Mouse (Mus musculus) adipocyte (in vitro differentiated cells): ENCODE results near the gene Hmgcll1.
"Not testable (repeated sequence)": the region's sequence is repeated elsewhere in the genome, so short reads cannot be mapped to it uniquely, and the experiment has no call there.

Experiments used
- DNase-seq: peaks from one replicate; pipeline ENCODE4 v3.0.0-alpha.2; 2016; ENCODE audit warnings: low spot score

Gene Hmgcll1

GRCm38 (mm10) chr9:76060935-76061334, 46.3 kb downstream of the Hmgcll1 start:
- no peak for DNase-seq

DNA sequence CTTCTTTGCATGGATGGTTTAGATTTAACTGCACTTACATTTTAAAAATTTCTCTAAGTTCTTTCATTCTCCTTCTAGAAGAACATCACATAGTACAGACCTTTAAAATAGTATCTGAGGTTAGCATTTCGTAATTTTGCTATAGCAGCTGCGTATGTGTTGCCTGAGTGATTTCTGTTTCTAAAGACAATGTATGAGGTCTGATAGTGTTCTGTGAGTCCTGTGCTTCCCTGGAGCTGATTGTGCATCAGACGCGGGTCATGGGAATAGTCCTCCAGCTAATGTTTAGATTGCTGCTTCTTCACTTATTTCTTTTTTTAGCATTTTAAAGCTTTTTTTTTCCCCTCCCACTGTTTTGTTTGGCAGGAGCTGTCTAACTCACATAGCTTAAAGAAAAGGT, 46.8 kb downstream of the Hmgcll1 start:
- no peak for DNase-seq

GRCm38 (mm10) chr9:76064164-76064563, 49.5 kb downstream of the Hmgcll1 start:
- no peak for DNase-seq

DNA sequence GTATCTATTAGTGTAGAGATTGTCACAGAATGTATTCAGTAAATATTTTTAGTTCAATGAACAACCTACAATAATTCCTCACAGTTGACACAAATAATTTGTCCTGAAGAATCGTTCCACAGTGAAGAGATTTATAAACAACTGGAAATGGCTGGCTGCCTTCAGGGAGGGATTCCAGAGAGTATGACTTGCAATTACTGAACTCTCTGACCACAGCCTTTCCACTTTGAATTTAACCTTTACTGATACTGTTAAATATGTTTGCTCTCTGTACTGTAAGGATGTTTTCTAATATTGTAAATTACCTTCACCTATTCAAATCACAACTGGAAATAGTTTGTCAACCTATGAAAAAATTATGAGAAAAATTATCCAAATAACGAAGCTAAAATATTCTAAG, 76.9 kb downstream of the Hmgcll1 start:
- DNase-seq, result peak; percentile 70

DNA sequence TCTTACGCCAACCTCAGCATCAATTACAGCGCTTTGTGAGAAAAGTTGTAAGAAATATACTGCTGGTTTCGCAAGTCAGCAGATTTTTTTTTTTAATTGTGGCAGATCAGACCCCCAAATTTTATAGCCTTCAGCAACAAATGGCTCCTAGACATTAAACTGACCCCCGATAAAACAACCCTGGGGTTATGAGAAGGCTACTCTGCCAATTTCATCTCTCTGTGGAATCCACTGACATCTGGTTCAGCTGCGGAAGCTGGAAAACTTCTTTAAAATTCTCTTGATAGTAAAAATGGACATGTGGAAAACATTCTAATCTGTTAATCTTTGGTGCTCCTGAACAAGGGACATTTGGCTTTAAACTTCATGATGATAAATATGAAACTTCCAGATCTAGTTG, 82.6 kb downstream of the Hmgcll1 start:
- no peak for DNase-seq

GRCm38 (mm10) chr9:76099981-76100380, 85.3 kb downstream of the Hmgcll1 start:
- peak; percentile 49 for DNase-seq

- not testable (repeated sequence) for DNase-seq
Observed at GRCm38 (mm10) chr9:76104416-76104815, 89.8 kb downstream of the Hmgcll1 start.

DNA sequence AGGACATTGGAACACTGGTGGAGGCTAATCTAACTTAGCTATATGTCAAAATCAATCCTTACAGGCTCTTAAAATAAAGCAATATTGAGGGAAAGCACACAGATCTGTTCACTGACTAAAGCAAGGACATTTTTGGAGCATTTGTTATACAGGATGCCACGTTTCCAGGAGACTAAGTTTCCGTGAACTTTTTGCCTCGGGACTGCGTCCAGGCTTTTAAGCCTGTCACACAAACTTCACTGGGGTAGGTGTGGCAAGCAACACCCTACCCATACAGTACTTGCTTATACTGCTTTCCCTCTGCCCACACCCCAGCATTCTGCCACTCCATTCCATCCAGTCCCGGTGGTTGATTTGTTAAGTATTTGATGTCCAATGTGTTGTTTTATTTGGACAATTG, 90.2 kb downstream of the Hmgcll1 start:
- DNase-seq, result no peak

- DNase-seq, result peak; percentile 80
Observed at GRCm38 (mm10) chr9:76122888-76123287, 108.2 kb downstream of the Hmgcll1 start.

DNA sequence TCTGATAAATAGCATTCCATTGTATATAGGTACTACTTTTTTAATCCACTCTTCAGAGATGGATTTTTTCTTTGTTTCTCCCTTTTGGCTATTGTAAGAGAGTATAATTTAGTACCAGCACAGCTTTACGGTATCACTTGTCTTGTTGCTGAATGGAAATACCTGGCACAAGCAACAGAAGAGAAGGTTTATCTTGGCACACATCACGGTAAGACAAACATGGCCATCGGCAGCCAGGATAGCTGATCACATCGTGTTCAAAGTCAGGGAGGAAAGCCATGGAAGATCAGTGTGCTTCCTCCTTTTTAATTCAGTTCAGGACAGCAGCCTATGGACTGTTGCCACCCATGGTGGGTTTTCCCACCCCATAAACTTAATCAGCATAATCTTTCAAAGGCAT, 109.6 kb downstream of the Hmgcll1 start:
- no peak for DNase-seq

DNA sequence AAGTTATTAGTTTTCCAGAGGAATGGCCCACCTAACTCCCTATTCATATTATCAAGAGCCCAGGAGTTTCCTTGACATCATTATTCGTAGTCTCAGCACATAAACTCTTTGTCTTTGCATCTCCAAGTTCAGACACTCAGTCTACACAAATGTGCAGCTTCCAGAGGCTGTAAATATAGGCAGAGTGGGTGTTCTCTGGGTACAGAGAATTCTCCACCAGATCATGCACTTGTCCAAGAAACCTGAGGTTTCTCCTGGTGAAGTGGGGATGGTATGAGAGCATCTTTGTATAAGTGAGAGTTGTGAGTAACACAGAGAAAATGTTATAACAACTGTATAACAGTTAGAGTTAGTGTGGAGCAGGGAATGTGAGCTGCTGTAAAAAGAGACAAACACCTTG, 114.7 kb downstream of the Hmgcll1 start:
- DNase-seq, result no peak

DNA sequence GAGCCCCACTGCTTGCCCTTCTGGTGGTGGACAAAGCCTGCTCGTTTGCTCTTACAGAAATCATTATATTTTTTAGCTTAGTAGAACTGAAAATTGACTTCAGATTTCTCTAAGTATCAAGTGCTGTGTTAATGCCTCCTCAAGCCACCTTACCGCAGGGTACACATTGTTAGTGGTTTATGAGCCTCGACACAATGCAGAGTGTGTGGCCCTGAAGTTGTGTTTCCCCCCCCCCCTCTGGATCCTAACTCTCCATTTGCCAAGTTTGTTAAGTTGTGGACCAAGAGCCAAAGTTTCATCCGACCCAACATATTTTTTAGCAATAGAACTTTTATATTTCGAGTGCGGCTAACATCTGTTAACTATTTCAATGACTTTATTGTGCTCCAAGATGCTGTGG, 119.4 kb downstream of the Hmgcll1 start:
- no peak for DNase-seq

DNA sequence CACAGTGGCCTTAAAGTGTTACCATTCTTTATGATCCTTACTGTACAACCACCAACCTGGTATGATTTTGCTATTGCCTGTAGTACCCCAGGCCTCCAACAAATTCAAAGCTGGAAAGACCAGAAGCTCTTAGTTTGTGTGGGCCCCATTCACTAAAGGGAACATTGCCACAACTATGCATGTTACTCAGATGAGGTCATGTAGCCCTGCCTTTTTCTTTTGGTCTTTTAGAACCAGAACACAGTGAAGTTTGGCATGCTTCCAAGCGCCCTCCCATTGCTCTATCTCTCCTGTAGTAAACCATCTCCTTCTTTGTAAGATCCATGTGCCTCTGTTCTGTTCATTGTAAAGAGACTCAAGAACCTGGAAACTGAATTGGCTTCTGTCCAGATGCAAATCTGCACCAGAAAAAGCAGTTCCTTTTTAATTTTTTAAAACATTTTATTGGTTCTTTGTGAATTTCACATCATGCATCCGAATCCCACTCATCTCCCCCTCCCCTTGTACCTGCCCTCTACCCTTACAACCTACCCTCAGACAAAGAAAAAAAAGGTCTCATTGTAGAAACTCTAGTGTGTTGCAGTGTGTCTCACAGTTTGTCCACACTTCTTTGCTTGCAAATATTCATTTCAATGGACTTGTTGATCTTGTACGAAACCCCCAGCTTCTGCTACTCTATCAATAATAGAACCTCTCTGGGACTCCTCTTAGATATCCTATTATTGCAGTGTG, 123.9 kb downstream of the Hmgcll1 start:
- no peak for DNase-seq

DNA sequence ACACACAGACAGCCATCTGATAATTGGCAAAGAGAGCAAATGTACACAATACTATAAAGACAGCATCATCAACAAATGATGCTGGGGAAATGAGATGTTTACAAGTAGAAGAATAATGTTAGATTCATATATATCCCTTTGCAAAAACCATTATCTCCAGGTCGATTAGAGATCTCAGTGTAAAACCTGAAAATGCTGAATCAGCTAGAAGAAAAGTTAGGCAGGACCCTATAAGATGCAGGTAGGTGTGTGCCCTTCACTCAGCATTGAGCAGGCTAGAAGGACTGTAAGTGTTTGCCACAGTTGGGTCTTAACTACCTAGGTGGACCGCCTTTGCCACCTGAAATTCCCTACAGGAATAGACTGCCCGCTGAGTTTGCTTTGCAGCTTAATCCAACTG, 130.9 kb downstream of the Hmgcll1 start:
- DNase-seq, result no peak

GRCm38 (mm10) chr9:76162446-76162845, 147.8 kb downstream of the Hmgcll1 start:
- peak; percentile 4 for DNase-seq

GRCm38 (mm10) chr9:76168355-76168754, 153.7 kb downstream of the Hmgcll1 start:
- DNase-seq, result peak; percentile 8

GRCm38 (mm10) chr9:76172686-76173295, 158.1 kb downstream of the Hmgcll1 start:
- no peak for DNase-seq

GRCm38 (mm10) chr9:76179221-76179620, 164.6 kb downstream of the Hmgcll1 start:
- no peak for DNase-seq
